Comparison of ENCODE assay signal across 17 mouse cellular contexts in genomic region chr5:115517501-115517900, GRCm38 (mm10). TPM values are rescaled to one million over a fixed set of nuclear protein-coding genes. Genes with fewer than 3 reads are reported as not detected.
A peak's percentile ranks its signal among the peaks of the same experiment; 100 is the strongest.
DNase-seq lines count a peak whose midpoint lies in the region; ATAC-seq and TF ChIP-seq lines count a peak whose summit lies in the region.
"Had no signal": no experiment of that assay in that cellular context is flagged by ENCODE, and none has a peak within 500 bp of the region (broad histone marks: within the 10 kb centered on the region; RNA-seq: fewer than 3 reads in every experiment).

No protein-coding gene starts in this region.

- ATAC-seq in heart, embryonic 12.5 days (ENCODE audit: insufficient number of reproducible peaks, low FRiP score), result no peak
- no peak for ATAC-seq in liver, embryonic 13.5 days (ENCODE audit: low read depth)
- no peak for ATAC-seq in liver, embryonic 12.5 days
- ATAC-seq in liver, postnatal 0 days, result no peak
- ATAC-seq in forebrain, postnatal 0 days, result no peak
- ATAC-seq: Patski had no signal

- no peaks in the 10 kb centered on the region for H3K9me3 ChIP-seq in heart, embryonic 12.5 days (replicated peaks)
- H3K9me3 ChIP-seq in liver, embryonic 13.5 days (replicated peaks), result no peaks in the 10 kb centered on the region
- no peaks in the 10 kb centered on the region for H3K9me3 ChIP-seq in liver, embryonic 12.5 days (replicated peaks)
- no peaks in the 10 kb centered on the region for H3K9me3 ChIP-seq in liver, postnatal 0 days (ENCODE audit: low read length)
- no peaks in the 10 kb centered on the region for H3K9me3 ChIP-seq in forebrain, postnatal 0 days (ENCODE audit: low read length)
- H3K9me3 ChIP-seq: limb, embryonic 10.5 days had no signal

- TF ChIP-seq POLR2A in heart, adult 2 months (IDR thresholded peaks at IDR 0.05; ENCODE audit: insufficient read depth, low read depth, low read length), result no peak

- no peaks in the 10 kb centered on the region; the same call in none of the 2 replicates for H3K36me3 ChIP-seq in heart, adult 2 months (ENCODE audit: control insufficient read depth, insufficient read depth, low read length)
- peaks cover 15% of the 10 kb centered on the region for H3K36me3 ChIP-seq in heart, embryonic 12.5 days
- 0 out of 2 replicates have a peak, but pooled peaks cover 6% of the 10 kb centered on the region for H3K36me3 ChIP-seq in liver, embryonic 13.5 days
- H3K36me3 ChIP-seq in liver, embryonic 12.5 days, result no peaks in the 10 kb centered on the region
- H3K36me3 ChIP-seq in liver, postnatal 0 days (replicated peaks; ENCODE audit: insufficient read depth, low read length), result peaks cover 9% of the 10 kb centered on the region; the same call in 1 of the 2 replicates
- H3K36me3 ChIP-seq in forebrain, postnatal 0 days (ENCODE audit: insufficient read depth), result no peaks in the 10 kb centered on the region

- no peaks in the 10 kb centered on the region for H3K27me3 ChIP-seq in heart, adult 2 months (ENCODE audit: control insufficient read depth, insufficient read depth, low read length)
- no peaks in the 10 kb centered on the region for H3K27me3 ChIP-seq in heart, embryonic 12.5 days (replicated peaks)
- no peaks in the 10 kb centered on the region for H3K27me3 ChIP-seq in liver, embryonic 13.5 days
- no peaks in the 10 kb centered on the region for H3K27me3 ChIP-seq in liver, embryonic 12.5 days (replicated peaks)
- H3K27me3 ChIP-seq in liver, postnatal 0 days (ENCODE audit: insufficient read depth, low read length), result no peaks in the 10 kb centered on the region
- no peaks in the 10 kb centered on the region for H3K27me3 ChIP-seq in forebrain, postnatal 0 days (ENCODE audit: insufficient read depth, low read length)
- H3K27me3 ChIP-seq: Patski had no signal

- no peak for TF ChIP-seq CTCF in heart, adult 2 months (IDR thresholded peaks at IDR 0.05)
- no peak for TF ChIP-seq CTCF in liver, postnatal 0 days (IDR thresholded peaks at IDR 0.05; ENCODE audit: low read depth)
- TF ChIP-seq CTCF in forebrain, postnatal 0 days (IDR thresholded peaks at IDR 0.05; ENCODE audit: low read depth), result no peak

- H3K79me2 ChIP-seq in heart, adult 2 months (replicated peaks; ENCODE audit: control insufficient read depth, insufficient read depth, low read length), result peaks cover 5% of the 10 kb centered on the region

- peaks cover 40% of the 10 kb centered on the region for H3K4me1 ChIP-seq in heart, adult 2 months (ENCODE audit: control insufficient read depth, insufficient read depth, low read length)
- H3K4me1 ChIP-seq in heart, embryonic 12.5 days (replicated peaks), result peaks cover 61% of the 10 kb centered on the region
- H3K4me1 ChIP-seq in liver, embryonic 13.5 days (replicated peaks), result peaks cover 75% of the 10 kb centered on the region
- H3K4me1 ChIP-seq in liver, embryonic 12.5 days, result peaks cover 68% of the 10 kb centered on the region
- H3K4me1 ChIP-seq in liver, postnatal 0 days (ENCODE audit: insufficient read depth), result peaks cover 57% of the 10 kb centered on the region
- H3K4me1 ChIP-seq in forebrain, postnatal 0 days (ENCODE audit: insufficient read depth), result no peaks in the 10 kb centered on the region

- H3K27ac ChIP-seq in heart, adult 2 months, result peak overlapping the region; percentile 93
- H3K27ac ChIP-seq in heart, embryonic 12.5 days (ENCODE audit: poor library complexity, severe bottlenecking), result no peak overlapping the region
- peak overlapping the region; percentile 3; the same call in 1 of the 2 replicates for H3K27ac ChIP-seq in liver, embryonic 13.5 days
- no peak overlapping the region for H3K27ac ChIP-seq in liver, embryonic 12.5 days
- peak overlapping the region; percentile 95; the same call in 1 of the 2 replicates for H3K27ac ChIP-seq in liver, postnatal 0 days (ENCODE audit: low read depth)
- no peak overlapping the region for H3K27ac ChIP-seq in forebrain, postnatal 0 days (ENCODE audit: low read depth, low read length)
- H3K27ac ChIP-seq: limb, embryonic 10.5 days had no signal

- H3K9ac ChIP-seq in heart, adult 2 months (ENCODE audit: low read depth, low read length), result no peak overlapping the region
- H3K9ac ChIP-seq in heart, embryonic 12.5 days, result no peak overlapping the region
- no peak overlapping the region for H3K9ac ChIP-seq in liver, embryonic 13.5 days
- H3K9ac ChIP-seq in liver, embryonic 12.5 days, result no peak overlapping the region
- no peak overlapping the region for H3K9ac ChIP-seq in liver, postnatal 0 days (replicated peaks)
- no peak overlapping the region for H3K9ac ChIP-seq in forebrain, postnatal 0 days

- TF ChIP-seq EP300 in heart, adult 2 months (IDR thresholded peaks at IDR 0.05; ENCODE audit: insufficient read depth, low read depth, low read length), result no peak
- no peak for TF ChIP-seq EP300 in liver, postnatal 0 days (IDR thresholded peaks at IDR 0.05; ENCODE audit: low read depth)

- intact Hi-C loops in heart, adult 2 months (cut with DNase I), result no loop called here

- DNase-seq in heart, adult 2 months, result no peak
- DNase-seq in liver, embryonic 13.5 days, result no peak
- peak; percentile 70 for DNase-seq in CD4-positive helper T cell, adult 2 months (ENCODE audit: low read depth, low spot score)
- DNase-seq in liver, postnatal 0 days, result no peak
- DNase-seq in forebrain, postnatal 0 days, result no peak
- no peak for DNase-seq in Muller cell, postnatal 12 days (ENCODE audit: inconsistent ontology term)
- DNase-seq: adrenal gland, postnatal 10 days; cerebellum, adult 18-20 months; layer of hippocampus, adult 9-11 months; lung, postnatal 36 days had no signal

- no peak overlapping the region for H3K4me3 ChIP-seq in heart, adult 2 months
- no peak overlapping the region for H3K4me3 ChIP-seq in heart, embryonic 12.5 days
- H3K4me3 ChIP-seq in liver, embryonic 13.5 days (replicated peaks), result no peak overlapping the region
- H3K4me3 ChIP-seq in liver, embryonic 12.5 days, result no peak overlapping the region
- no peak overlapping the region for H3K4me3 ChIP-seq in liver, postnatal 0 days (ENCODE audit: low read depth, low read length)
- no peak overlapping the region for H3K4me3 ChIP-seq in forebrain, postnatal 0 days (ENCODE audit: low read depth, low read length)
- H3K4me3 ChIP-seq: limb, embryonic 10.5 days had no signal

- 84% methylated on average over 9 of the region's 9 CpGs for WGBS in heart, adult 2 months
- WGBS in heart, embryonic 12.5 days, result 93% methylated on average over 9 of the region's 9 CpGs
- WGBS in liver, embryonic 13.5 days (ENCODE audit: insufficient replicate concordance), result 72% methylated on average over 9 of the region's 9 CpGs
- WGBS in liver, embryonic 12.5 days (ENCODE audit: insufficient replicate concordance), result 70% methylated on average over 9 of the region's 9 CpGs
- 73% methylated on average over 9 of the region's 9 CpGs for WGBS in liver, postnatal 0 days (ENCODE audit: insufficient replicate concordance)
- 96% methylated on average over 9 of the region's 9 CpGs for WGBS in forebrain, postnatal 0 days

- no peak overlapping the region for H3K4me2 ChIP-seq in heart, embryonic 12.5 days
- no peak overlapping the region for H3K4me2 ChIP-seq in liver, embryonic 13.5 days
- H3K4me2 ChIP-seq in liver, embryonic 12.5 days, result no peak overlapping the region
- no peak overlapping the region for H3K4me2 ChIP-seq in liver, postnatal 0 days (ENCODE audit: low read depth, low read length)
- H3K4me2 ChIP-seq in forebrain, postnatal 0 days (ENCODE audit: low read depth), result no peak overlapping the region

RNA-seq across cellular contexts. Expression of gene Pxn, which starts 11.0 kb away (rescaled TPM):
- 10 to 100 TPM; 35.9 to 37.1 TPM for total RNA-seq in heart, adult 2 months (2021)
- polyA plus RNA-seq in heart, adult 2 months (2012; rRNA removed), result 51.9 and 56.5 TPM in 2 replicates
- 41.1 and 41.7 TPM in 2 replicates for polyA plus RNA-seq in heart, embryonic 12.5 days (2016; fragmentation: Nextera tagmentation; extraction: Ambion mirVana)
- polyA plus RNA-seq in liver, embryonic 13.5 days (2015; fragmentation: Nextera tagmentation; extraction: Ambion mirVana), result 11.1 and 14.5 TPM in 2 replicates
- 17.4 and 20.1 TPM in 2 replicates for polyA plus RNA-seq in liver, embryonic 12.5 days (2016; fragmentation: Nextera tagmentation; extraction: Ambion mirVana)
- polyA plus RNA-seq in liver, postnatal 0 days (2015; fragmentation: Nextera tagmentation; extraction: Ambion mirVana), result 14.9 and 16.3 TPM in 2 replicates
- total RNA-seq in forebrain, postnatal 0 days (2014; rRNA removed), result 23.5 and 29.8 TPM in 2 replicates
- polyA plus RNA-seq in forebrain, postnatal 0 days (2015; fragmentation: Nextera tagmentation; extraction: Ambion mirVana), result 14.1 and 14.8 TPM in 2 replicates

RNA-seq across cellular contexts. Expression of gene Sirt4, which starts 33.0 kb away (rescaled TPM):
- 10 to 100 TPM; 15.3 to 18.8 TPM for total RNA-seq in heart, adult 2 months (2021)
- polyA plus RNA-seq in heart, adult 2 months (2012; rRNA removed), result 25.1 and 31.3 TPM in 2 replicates
- polyA plus RNA-seq in heart, embryonic 12.5 days (2016; fragmentation: Nextera tagmentation; extraction: Ambion mirVana), result 14.7 and 18.0 TPM in 2 replicates
- polyA plus RNA-seq in liver, embryonic 13.5 days (2015; fragmentation: Nextera tagmentation; extraction: Ambion mirVana), result 5.6 and 6.1 TPM in 2 replicates
- 6.3 and 7.5 TPM in 2 replicates for polyA plus RNA-seq in liver, embryonic 12.5 days (2016; fragmentation: Nextera tagmentation; extraction: Ambion mirVana)
- 3.5 and 3.9 TPM in 2 replicates for polyA plus RNA-seq in liver, postnatal 0 days (2015; fragmentation: Nextera tagmentation; extraction: Ambion mirVana)
- 34.5 and 36.3 TPM in 2 replicates for total RNA-seq in forebrain, postnatal 0 days (2014; rRNA removed)
- polyA plus RNA-seq in forebrain, postnatal 0 days (2015; fragmentation: Nextera tagmentation; extraction: Ambion mirVana), result 18.3 and 18.8 TPM in 2 replicates

RNA-seq across cellular contexts. Expression of gene Rplp0, which starts 41.8 kb away (rescaled TPM):
- 100 to 1,000 TPM; 587 to 705 TPM for total RNA-seq in heart, adult 2 months (2021)
- polyA plus RNA-seq in heart, adult 2 months (2012; rRNA removed), result 1,240 and 1,274 TPM in 2 replicates
- 949 and 971 TPM in 2 replicates for polyA plus RNA-seq in heart, embryonic 12.5 days (2016; fragmentation: Nextera tagmentation; extraction: Ambion mirVana)
- 1,664 and 1,673 TPM in 2 replicates for polyA plus RNA-seq in liver, embryonic 13.5 days (2015; fragmentation: Nextera tagmentation; extraction: Ambion mirVana)
- 1,698 and 1,725 TPM in 2 replicates for polyA plus RNA-seq in liver, embryonic 12.5 days (2016; fragmentation: Nextera tagmentation; extraction: Ambion mirVana)
- 793 and 822 TPM in 2 replicates for polyA plus RNA-seq in liver, postnatal 0 days (2015; fragmentation: Nextera tagmentation; extraction: Ambion mirVana)
- 1,794 and 2,056 TPM in 2 replicates for total RNA-seq in forebrain, postnatal 0 days (2014; rRNA removed)
- polyA plus RNA-seq in forebrain, postnatal 0 days (2015; fragmentation: Nextera tagmentation; extraction: Ambion mirVana), result 842 and 978 TPM in 2 replicates

RNA-seq across cellular contexts. Expression of gene Gcn1l1, which starts 47.6 kb away (rescaled TPM):
- 10 to 100 TPM; 34.2 to 40.1 TPM for total RNA-seq in heart, adult 2 months (2021)
- 21.5 and 34.6 TPM in 2 replicates for polyA plus RNA-seq in heart, adult 2 months (2012; rRNA removed)
- 43.1 and 47.0 TPM in 2 replicates for polyA plus RNA-seq in heart, embryonic 12.5 days (2016; fragmentation: Nextera tagmentation; extraction: Ambion mirVana)
- 18.7 and 19.3 TPM in 2 replicates for polyA plus RNA-seq in liver, embryonic 13.5 days (2015; fragmentation: Nextera tagmentation; extraction: Ambion mirVana)
- 36.7 and 38.0 TPM in 2 replicates for polyA plus RNA-seq in liver, embryonic 12.5 days (2016; fragmentation: Nextera tagmentation; extraction: Ambion mirVana)
- polyA plus RNA-seq in liver, postnatal 0 days (2015; fragmentation: Nextera tagmentation; extraction: Ambion mirVana), result 7.7 and 10.3 TPM in 2 replicates
- 51.9 and 74.4 TPM in 2 replicates for total RNA-seq in forebrain, postnatal 0 days (2014; rRNA removed)
- 19.4 and 22.4 TPM in 2 replicates for polyA plus RNA-seq in forebrain, postnatal 0 days (2015; fragmentation: Nextera tagmentation; extraction: Ambion mirVana)

RNA-seq across cellular contexts. Expression of gene Pla2g1b, which starts 51.4 kb away (rescaled TPM):
- not detected for total RNA-seq in heart, adult 2 months (2021)
- polyA plus RNA-seq in heart, adult 2 months (2012; rRNA removed), result not detected in 2 replicates
- polyA plus RNA-seq in heart, embryonic 12.5 days (2016; fragmentation: Nextera tagmentation; extraction: Ambion mirVana), result 0.72 and 1.3 TPM in 2 replicates
- 0.35 TPM in 1 of 2 replicates, not detected in the other for polyA plus RNA-seq in liver, embryonic 13.5 days (2015; fragmentation: Nextera tagmentation; extraction: Ambion mirVana)
- polyA plus RNA-seq in liver, embryonic 12.5 days (2016; fragmentation: Nextera tagmentation; extraction: Ambion mirVana), result 0.42 and 0.69 TPM in 2 replicates
- polyA plus RNA-seq in liver, postnatal 0 days (2015; fragmentation: Nextera tagmentation; extraction: Ambion mirVana), result not detected in 2 replicates
- total RNA-seq in forebrain, postnatal 0 days (2014; rRNA removed), result not detected in 2 replicates
- polyA plus RNA-seq in forebrain, postnatal 0 days (2015; fragmentation: Nextera tagmentation; extraction: Ambion mirVana), result not detected in 2 replicates
- total RNA-seq: adrenal gland, postnatal 10 days had no signal
- polyA plus RNA-seq: C2C12; heart, embryonic 14.5 days; inflammation-experienced regulatory T-cells, adult 6 months; limb, embryonic 10.5 days; Patski had no signal

Comparison
In these comparisons a context has a peak if more than half of its experiments do, and no peak if none do; other contexts are left out.
1. H3K27ac ChIP-seq: peak in heart, adult 2 months (single experiment), liver, embryonic 13.5 days (single experiment) and liver, postnatal 0 days (single experiment); none in heart, embryonic 12.5 days (single experiment), liver, embryonic 12.5 days (single experiment) and forebrain, postnatal 0 days (single experiment).